Mouse (Mus musculus) neural tube, embryonic 15.5 days (tissue): ENCODE measurements around the gene Abhd17a. TPM values are rescaled to one million over a fixed set of nuclear protein-coding genes. Genes with fewer than 3 reads are reported as not detected.
"Not testable (repeated sequence)": the region's sequence is repeated elsewhere in the genome, so short reads cannot be mapped to it uniquely, and the experiment has no call there.

Source experiments
- ATAC-seq: fragments of 200-750 bp; cut with Nextera tagmentation; 2 replicates; pipeline ENCODE4 v1.8.0; 2017; ENCODE audit warnings: mild to moderate bottlenecking, moderate TSS enrichment, moderate library complexity; ENCODE audit not compliant: low FRiP score
- H3K27ac ChIP-seq: fragments of 300-500 bp; sonication (generic); replicated peaks from 2 replicates; pipeline ENCODE4 v1.5.1; 2015; ENCODE audit warnings: mild to moderate bottlenecking, inconsistent platforms
- H3K27me3 ChIP-seq: fragments of 300-500 bp; sonication (generic); replicated peaks from 2 replicates; pipeline ENCODE4 v1.6.1; 2015; ENCODE audit warnings: inconsistent platforms
- H3K36me3 ChIP-seq: fragments of 300-500 bp; sonication (generic); 2 replicates; pipeline ENCODE4 v1.6.1; 2015; ENCODE audit warnings: inconsistent platforms
- H3K4me1 ChIP-seq: fragments of 300-500 bp; sonication (generic); 2 replicates; pipeline ENCODE4 v1.6.1; 2015; ENCODE audit warnings: inconsistent platforms
- H3K4me2 ChIP-seq: fragments of 300-500 bp; sonication (generic); 2 replicates; pipeline ENCODE4 v1.6.1; 2015; ENCODE audit warnings: inconsistent platforms, mild to moderate bottlenecking, moderate library complexity
- H3K4me3 ChIP-seq: fragments of 300-500 bp; sonication (generic); replicated peaks from 2 replicates; pipeline ENCODE4 v1.5.1; 2015; ENCODE audit warnings: mild to moderate bottlenecking, inconsistent platforms
- H3K9ac ChIP-seq: fragments of 300-500 bp; sonication (generic); replicated peaks from 2 replicates; pipeline ENCODE4 v1.6.1; 2015; ENCODE audit warnings: mild to moderate bottlenecking, inconsistent platforms
- H3K9me3 ChIP-seq: fragments of 300-500 bp; sonication (generic); replicated peaks from 2 replicates; pipeline ENCODE4 v1.6.1; 2016; ENCODE audit warnings: inconsistent platforms
- WGBS: fragments of 180-500 bp; shearing (Covaris S2); methylation state at CpG from one replicate; pipeline ENCODE4 v1.1.7; 2015; ENCODE audit warnings: mixed read lengths; 5-methylcytosine and 5-hydroxymethylcytosine counted together
- polyA plus RNA-seq: library from polyadenylated mRNA; unstranded; fragments of >200 nt; fragmentation: Nextera tagmentation; extraction: Ambion mirVana; gene quantifications from 2 replicates; pipeline ENCODE4 v1.2.1, GENCODE M21; 2015

The Abhd17a gene
- polyA plus RNA-seq, 1 experiment from 2014 or later = 152 TPM

DNA sequence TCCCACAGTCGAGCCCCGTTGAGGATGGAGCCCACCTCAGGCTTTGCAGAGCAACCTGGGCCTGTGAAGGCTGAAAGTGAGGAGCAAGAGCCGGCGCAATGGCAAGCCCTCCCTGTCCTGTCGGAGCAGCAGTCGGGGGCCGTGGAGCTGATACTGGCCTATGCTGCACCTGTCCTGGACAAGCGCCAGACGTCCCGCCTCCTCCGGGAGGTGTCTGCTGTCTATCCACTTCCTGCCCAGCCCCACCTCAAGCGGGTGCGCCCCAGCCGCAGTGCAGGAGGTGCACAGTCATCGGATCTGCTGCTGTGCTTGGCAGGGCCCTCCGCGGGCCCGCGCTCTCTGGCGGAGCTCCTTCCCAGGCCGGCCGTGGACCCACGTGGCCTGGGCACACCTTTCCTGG is 16.2 kb upstream of the Abhd17a start:
- peaks cover 41% of the 10 kb centered on the region for H3K36me3 ChIP-seq
- no peaks in the 10 kb centered on the region for H3K27me3 ChIP-seq
- no peaks in the 10 kb centered on the region for H3K9me3 ChIP-seq
- no peak overlapping the region for H3K4me2 ChIP-seq
- no peak overlapping the region for H3K27ac ChIP-seq
- H3K9ac ChIP-seq = no peak overlapping the region
- H3K4me1 ChIP-seq = peaks cover 22% of the 10 kb centered on the region
- no peak overlapping the region for H3K4me3 ChIP-seq
- 93% methylated on average over 23 of the region's 23 CpGs for WGBS
- no peak for ATAC-seq

DNA sequence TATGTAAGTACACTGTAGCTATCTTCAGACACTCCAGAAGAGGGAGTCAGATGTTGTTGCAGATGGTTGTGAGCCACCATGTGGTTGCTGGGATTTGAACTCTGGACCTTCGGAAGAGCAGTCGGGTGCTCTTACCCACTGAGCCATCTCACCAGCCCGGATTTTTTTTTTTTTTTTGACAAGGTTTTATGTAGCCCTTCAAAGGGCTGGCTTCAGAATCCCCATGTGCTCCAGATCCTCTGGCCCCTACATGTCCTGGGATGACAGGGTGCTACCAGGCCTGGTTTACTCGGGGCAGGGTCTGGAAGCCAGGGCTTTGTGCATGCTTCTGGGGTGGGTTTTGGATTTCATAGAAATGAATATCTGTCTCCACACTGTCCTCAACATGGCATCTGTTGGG is 15.6 kb upstream of the Abhd17a start, which contains the start of gene Gm49322:
Gene Gm49322 (plus strand): TSS at position 301 of the 400 bp plus-strand sequence.
- WGBS = 86% methylated on average over 4 of the region's 4 CpGs
- not testable (repeated sequence) for H3K4me2 ChIP-seq, H3K4me3 ChIP-seq, H3K27ac ChIP-seq, H3K9me3 ChIP-seq, H3K9ac ChIP-seq, H3K27me3 ChIP-seq, ATAC-seq
- Histone ChIP-seq H3K4me1 (peaks cover 22% of the 10 kb centered on the region), H3K36me3 (peaks cover 41% of the 10 kb centered on the region)

DNA sequence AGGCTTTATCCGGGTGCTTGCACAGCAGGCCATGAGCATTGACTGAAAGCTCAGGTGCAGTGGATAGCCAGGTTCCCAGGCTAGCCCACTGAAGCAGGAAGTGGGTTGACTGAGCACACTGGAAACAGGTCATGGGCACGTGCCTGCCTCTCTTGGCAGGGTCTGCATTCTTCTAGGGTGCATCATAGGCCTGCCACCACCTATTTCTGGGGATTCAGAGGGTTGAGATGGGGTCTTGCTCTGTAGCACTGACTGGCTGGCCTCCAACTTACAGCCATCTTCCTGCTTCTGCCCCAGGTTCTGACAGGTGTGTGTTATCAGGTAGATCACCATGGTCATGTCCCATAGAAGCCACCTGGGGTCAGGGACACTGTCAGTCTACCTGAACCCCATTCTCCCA is 14.8 kb upstream of the Abhd17a start:
- Histone ChIP-seq H3K4me1 (peaks cover 22% of the 10 kb centered on the region), H3K4me3 (no peak overlapping the region), H3K9me3 (no peaks in the 10 kb centered on the region), H3K9ac (no peak overlapping the region), H3K36me3 (peaks cover 41% of the 10 kb centered on the region), H3K27me3 (no peaks in the 10 kb centered on the region), H3K4me2 (no peak overlapping the region), H3K27ac (no peak overlapping the region)
- WGBS = 96% methylated on average over 2 of the region's 2 CpGs
- no peak for ATAC-seq

DNA sequence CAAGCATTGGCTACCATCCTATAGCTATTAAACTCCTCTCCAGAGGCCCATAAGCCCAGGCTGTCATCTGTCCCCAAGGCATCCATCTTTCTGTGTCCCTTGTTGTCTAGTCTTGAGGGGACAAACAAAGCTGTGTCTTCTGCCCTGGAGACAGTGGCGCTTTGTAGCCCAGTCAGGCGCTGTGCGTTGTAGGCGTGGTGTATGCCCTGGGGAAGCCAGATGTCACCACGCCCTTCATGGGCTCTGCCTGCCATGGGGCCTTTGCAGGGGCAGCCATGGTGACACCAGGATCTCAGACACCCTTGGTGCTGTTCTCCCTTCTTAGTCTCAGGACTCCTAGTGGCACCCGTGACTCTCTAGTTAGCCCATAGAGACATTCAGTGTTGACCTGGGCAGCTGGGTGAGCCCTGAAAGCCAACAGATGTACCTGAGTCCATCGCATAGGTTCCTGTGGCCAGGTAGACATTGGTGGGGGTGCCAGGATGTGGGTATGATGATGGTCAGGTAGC is 13.9 kb upstream of the Abhd17a start:
- H3K4me1 ChIP-seq = peaks cover 22% of the 10 kb centered on the region
- peak overlapping the region; percentile 93 for H3K4me2 ChIP-seq
- H3K9ac ChIP-seq = peak overlapping the region; percentile 71
- H3K4me3 ChIP-seq = peak overlapping the region; percentile 78
- H3K27ac ChIP-seq = no peak overlapping the region
- H3K36me3 ChIP-seq = peaks cover 31% of the 10 kb centered on the region
- WGBS = 81% methylated on average over 7 of the region's 7 CpGs
- H3K27me3 ChIP-seq = no peaks in the 10 kb centered on the region
- no peak for ATAC-seq
- no peaks in the 10 kb centered on the region for H3K9me3 ChIP-seq

DNA sequence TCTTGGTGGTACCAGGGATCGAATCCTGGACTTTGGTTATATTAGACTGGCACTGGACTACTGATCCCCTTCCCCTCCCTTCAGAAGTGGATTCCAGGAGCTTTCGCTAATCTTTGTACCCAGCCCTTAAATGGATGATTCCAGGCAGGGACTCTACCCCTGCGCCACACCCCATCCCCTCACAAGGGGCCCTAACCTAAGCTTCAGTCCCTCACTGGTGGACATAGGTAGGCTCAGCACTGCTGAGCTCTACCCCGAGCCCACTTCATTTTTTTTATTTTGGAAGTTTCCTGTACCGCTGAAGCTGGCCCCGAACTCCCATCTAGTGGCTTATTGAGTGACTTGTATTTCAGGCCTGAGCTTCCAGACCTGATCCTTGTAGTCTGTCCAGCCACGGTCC is 13.2 kb upstream of the Abhd17a start:
- Histone ChIP-seq H3K27me3 (no peaks in the 10 kb centered on the region), H3K9me3 (no peaks in the 10 kb centered on the region), H3K9ac (peak overlapping the region; percentile 71), H3K27ac (peak overlapping the region; percentile 97), H3K4me1 (peaks cover 22% of the 10 kb centered on the region), H3K36me3 (peaks cover 24% of the 10 kb centered on the region), H3K4me2 (peak overlapping the region; percentile 93), H3K4me3 (peak overlapping the region; percentile 78)
- 34% methylated on average over 7 of the region's 7 CpGs for WGBS
- ATAC-seq = peak; percentile 6; the same call in 1 of the 2 replicates

DNA sequence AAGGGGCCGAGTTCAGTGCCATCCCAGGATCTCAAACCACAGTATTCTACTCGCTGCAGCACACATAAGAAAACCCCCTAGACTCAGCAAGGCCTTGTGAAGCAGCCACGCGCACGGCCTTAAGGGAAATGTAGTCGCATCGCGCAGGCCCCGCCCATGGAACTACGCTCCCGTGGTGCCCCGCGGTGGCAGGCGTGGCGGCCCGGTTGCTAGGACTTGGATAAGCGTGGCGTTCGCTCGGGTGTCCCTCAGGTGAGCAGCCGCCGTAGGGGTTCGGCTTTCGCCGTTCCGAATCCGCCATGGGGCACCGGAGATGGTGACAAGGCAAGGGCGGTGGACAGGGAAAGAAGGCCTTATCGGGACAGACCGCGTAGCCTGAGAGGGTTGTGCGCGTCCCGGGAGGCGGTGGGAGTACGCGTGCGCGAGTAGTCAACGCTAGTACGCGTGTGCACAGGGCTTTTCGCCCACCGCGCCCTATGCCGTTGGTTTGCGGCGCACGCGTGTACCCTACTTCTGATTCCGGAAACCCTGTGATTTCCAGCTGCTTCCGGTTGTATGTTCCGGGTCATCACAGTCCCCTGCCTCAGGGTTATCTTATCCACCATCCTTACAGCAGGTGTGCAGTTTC is 12.7 kb upstream of the Abhd17a start, which contains the start of the genes Scamp4 and Adat3:
Gene Scamp4 (plus strand): TSS at position 175 of the 628 bp plus-strand sequence.
Gene Adat3 (plus strand): TSS at position 183 of the 628 bp plus-strand sequence.
- Histone ChIP-seq H3K27me3 (no peaks in the 10 kb centered on the region), H3K27ac (peak within 1 kb of the TSS; percentile 97), H3K9ac (peak within 1 kb of the TSS; percentile 71), H3K4me1 (peaks cover 22% of the 10 kb centered on the region), H3K36me3 (peaks cover 19% of the 10 kb centered on the region), H3K9me3 (no peaks in the 10 kb centered on the region), H3K4me2 (peak within 1 kb of the TSS; percentile 93), H3K4me3 (peak within 1 kb of the TSS; percentile 78)
- ATAC-seq = peak; percentile 95
- under 1% methylated on average over 54 of the region's 54 CpGs for WGBS

DNA sequence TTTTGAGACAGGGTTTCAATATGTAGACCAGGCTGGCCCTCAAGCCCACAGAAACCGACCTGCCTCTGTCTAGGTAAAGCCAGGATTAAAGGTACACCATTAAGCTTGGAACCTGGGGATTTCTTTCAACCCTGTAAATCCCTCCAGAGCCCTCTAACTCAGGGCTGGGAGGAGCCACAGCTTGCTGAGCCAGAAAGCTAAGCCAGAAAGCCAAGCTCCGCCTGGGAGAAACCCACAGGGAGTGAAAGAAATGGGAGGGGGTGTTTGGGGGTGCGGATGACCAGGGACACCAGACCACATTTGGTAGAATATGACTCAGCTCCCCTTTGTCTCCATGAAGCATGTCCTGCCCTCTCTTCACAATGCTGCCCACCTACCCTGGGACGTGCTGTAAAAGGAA is 6.2 kb upstream of the Abhd17a start:
- Histone ChIP-seq H3K36me3 (no peaks in the 10 kb centered on the region), H3K9ac (no peak overlapping the region), H3K27me3 (peaks cover 3% of the 10 kb centered on the region; the same call in 1 of the 2 replicates), H3K4me2 (no peak overlapping the region), H3K9me3 (no peaks in the 10 kb centered on the region), H3K4me1 (no peaks in the 10 kb centered on the region), H3K27ac (no peak overlapping the region), H3K4me3 (no peak overlapping the region)
- no peak for ATAC-seq
- WGBS = 46% methylated on average over 4 of the region's 4 CpGs

DNA sequence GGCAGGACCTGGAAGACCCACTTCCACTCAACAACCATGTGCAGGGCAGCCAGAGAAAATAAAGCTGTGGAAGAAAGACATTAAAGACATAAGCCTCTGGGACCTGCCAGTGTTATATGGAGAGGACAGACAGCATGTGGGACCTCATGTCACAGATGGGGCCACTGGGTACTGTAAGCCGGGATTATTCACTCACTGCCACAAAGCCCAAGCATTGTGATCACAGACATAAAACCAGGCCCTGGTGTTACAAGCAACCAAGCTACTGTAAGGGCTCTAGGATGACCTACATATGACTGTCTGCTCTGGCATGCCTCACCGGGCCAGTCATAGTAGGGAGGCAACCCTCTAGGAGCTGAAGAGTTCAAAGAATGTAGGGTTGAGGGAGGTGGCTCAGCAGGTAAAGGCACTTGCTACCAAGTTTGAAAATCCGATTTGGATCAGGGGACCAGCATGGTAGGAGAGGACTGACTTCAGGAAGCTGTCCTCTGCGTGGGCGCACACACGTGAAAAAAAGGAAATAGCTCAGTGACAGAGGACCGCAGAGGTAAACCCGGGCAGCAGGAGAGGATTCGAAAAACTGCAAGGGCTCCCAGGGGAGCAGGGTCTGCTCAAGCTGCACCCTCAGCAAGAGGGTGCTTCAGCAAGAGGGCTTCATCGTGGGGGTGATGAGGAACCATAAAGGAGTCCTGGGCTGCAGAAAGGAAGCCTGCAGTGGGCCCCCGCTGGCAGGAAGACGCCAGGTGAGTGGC is 838 bp downstream of the Abhd17a start:
- H3K36me3 ChIP-seq = peaks cover 20% of the 10 kb centered on the region
- peak overlapping the region; percentile 93 for H3K9ac ChIP-seq
- H3K27ac ChIP-seq = peak overlapping the region; percentile 81
- H3K4me1 ChIP-seq = peaks cover 51% of the 10 kb centered on the region
- ATAC-seq = no peak
- peak overlapping the region; percentile 94 for H3K4me2 ChIP-seq
- peak overlapping the region; percentile 96 for H3K4me3 ChIP-seq
- H3K9me3 ChIP-seq = no peaks in the 10 kb centered on the region
- H3K27me3 ChIP-seq = no peaks in the 10 kb centered on the region; the same call in 1 of the 2 replicates
- WGBS = 19% methylated on average over 12 of the region's 12 CpGs

DNA sequence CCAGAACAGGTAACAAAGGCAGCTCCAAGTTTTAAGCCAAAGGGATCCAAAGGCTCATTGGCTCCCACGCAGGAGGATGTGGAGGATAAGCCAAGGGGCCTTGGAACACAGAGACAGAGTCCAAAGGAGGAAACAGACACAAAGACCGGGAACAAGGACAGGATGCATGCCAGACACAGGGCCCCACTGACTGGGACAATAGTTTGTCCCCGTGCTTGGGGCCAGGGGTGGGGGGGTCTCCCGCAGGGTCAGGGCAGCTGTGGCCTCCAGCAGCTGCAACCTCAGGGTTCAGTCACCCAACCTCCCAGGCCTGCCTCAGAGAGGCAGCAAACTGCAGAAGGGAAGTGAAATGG is 2.9 kb downstream of the Abhd17a start:
- Histone ChIP-seq H3K36me3 (peaks cover 28% of the 10 kb centered on the region), H3K4me2 (peak overlapping the region; percentile 23), H3K27me3 (no peaks in the 10 kb centered on the region), H3K4me1 (peaks cover 51% of the 10 kb centered on the region), H3K9ac (no peak overlapping the region), H3K27ac (peak overlapping the region; percentile 37; the same call in 1 of the 2 replicates), H3K9me3 (no peaks in the 10 kb centered on the region), H3K4me3 (no peak overlapping the region)
- no peak for ATAC-seq
- whole genome bisulfite sequencing = 41% methylated on average over 4 of the region's 4 CpGs

DNA sequence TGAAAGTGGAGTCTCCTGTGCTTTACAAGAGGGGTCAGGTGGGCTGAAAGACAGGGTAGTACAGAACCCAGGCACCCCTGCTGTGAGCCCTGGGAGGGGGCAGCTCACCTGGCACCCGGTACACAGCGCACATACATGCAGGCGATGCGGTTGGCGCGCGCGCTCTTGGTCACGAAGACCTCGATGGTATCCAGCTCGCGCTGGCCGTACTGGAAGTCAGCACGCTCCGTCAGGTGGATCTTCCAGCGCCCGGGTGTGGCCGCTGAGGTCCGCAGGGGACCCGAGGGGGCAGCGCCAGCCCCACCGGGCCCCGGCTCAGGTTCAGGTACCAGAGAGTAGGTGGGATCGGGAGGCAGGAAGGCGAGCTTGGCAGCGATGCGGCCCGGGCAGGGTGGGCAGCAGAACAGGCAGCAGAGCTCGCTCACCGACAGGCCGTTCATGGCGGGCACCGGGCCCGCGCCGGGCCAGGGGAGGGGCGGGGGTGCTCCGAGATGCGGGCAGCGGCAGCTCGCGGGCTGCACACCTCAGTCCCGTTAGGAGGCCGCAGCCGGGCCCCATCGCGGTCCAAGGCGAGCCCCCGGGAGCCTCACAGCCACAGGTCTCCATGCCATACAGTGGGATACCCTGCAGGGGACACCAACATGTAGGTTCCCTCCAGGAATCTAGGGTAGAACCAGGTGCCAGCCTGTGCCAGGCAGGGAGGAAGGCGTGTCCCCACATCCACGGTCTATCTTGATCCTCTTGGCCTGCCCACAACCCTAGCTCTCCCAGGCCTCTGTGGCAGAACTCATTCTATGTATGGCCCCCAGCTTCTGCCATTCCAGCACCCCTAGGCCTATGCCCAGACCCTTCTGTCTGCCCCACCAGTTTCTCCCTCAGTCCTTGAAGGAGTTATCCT is 3.5 kb downstream of the Abhd17a start:
- Histone ChIP-seq H3K27ac (peak overlapping the region; percentile 37; the same call in 1 of the 2 replicates), H3K4me3 (0 out of 2 replicates have a peak overlapping the region, but pooled peaks have one; percentile 4), H3K36me3 (peaks cover 28% of the 10 kb centered on the region), H3K4me1 (peaks cover 51% of the 10 kb centered on the region), H3K27me3 (no peaks in the 10 kb centered on the region), H3K9ac (no peak overlapping the region; the same call in 1 of the 2 replicates), H3K9me3 (no peaks in the 10 kb centered on the region), H3K4me2 (peak overlapping the region; percentile 23)
- WGBS = 95% methylated on average over 48 of the region's 51 CpGs
- ATAC-seq = no peak

DNA sequence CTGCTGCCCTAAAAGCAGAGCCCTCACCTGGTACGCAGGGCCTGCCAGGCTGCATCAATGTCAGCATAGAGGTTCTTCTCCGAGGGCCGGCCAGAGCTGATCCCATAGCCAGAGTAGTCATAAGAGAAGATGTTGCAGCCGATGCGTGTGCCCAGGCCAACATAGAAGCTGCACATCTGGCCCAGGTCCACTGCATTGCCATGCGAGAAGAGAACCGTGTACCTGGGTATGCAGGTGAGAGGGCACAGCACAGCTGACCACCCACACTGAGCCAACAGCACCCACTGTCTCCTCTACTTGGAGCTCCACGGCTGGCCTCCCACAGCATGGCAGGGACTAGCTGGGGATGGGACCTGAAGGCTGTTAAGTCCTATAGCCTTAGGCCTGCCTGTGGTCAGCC is 4.6 kb downstream of the Abhd17a start:
- no peaks in the 10 kb centered on the region for H3K27me3 ChIP-seq
- peaks cover 28% of the 10 kb centered on the region for H3K36me3 ChIP-seq
- no peak overlapping the region for H3K9ac ChIP-seq
- no peak overlapping the region for H3K4me3 ChIP-seq
- WGBS = 93% methylated on average over 8 of the region's 8 CpGs
- H3K4me1 ChIP-seq = peaks cover 49% of the 10 kb centered on the region
- no peak for ATAC-seq
- H3K27ac ChIP-seq = no peak overlapping the region
- peak overlapping the region; percentile 23; the same call in 1 of the 2 replicates for H3K4me2 ChIP-seq
- H3K9me3 ChIP-seq = no peaks in the 10 kb centered on the region
